Mouse (Mus musculus): ENCODE measurements around the gene Lpp. TPM values are rescaled to one million over a fixed set of nuclear protein-coding genes. Genes with fewer than 3 reads are reported as not detected.

Gene Lpp
- polyA plus RNA-seq, 1 experiment from 2014 or later: 14.4 TPM

GRCm38 (mm10) chr16:24878977-24879376, 485.7 kb downstream of the Lpp start:
- Histone ChIP-seq H3K9me3 (ENCODE audit: control insufficient read depth, low read length) (no peaks in the 10 kb centered on the region), H3K9ac (ENCODE audit: low read length) (no peak overlapping the region), H3K4me2 (no peak overlapping the region), H3K4me1 (ENCODE audit: control insufficient read depth, insufficient read depth, low read length) (no peaks in the 10 kb centered on the region), H3K27me3 (ENCODE audit: control insufficient read depth, insufficient read depth, low read length) (no peaks in the 10 kb centered on the region), H3K27ac (ENCODE audit: low read depth, low read length) (no peak overlapping the region), H3K36me3 (ENCODE audit: control insufficient read depth, insufficient read depth, low read length) (no peaks in the 10 kb centered on the region), H3K4me3 (ENCODE audit: low read depth, low read length) (no peak overlapping the region)
- WGBS: 88% methylated on average over 4 of the region's 4 CpGs
- ATAC-seq (ENCODE audit: low FRiP score): no peak
- no peak for DNase-seq (ENCODE audit: low spot score, missing footprints)

GRCm38 (mm10) chr16:24880698-24881097, 487.4 kb downstream of the Lpp start:
- DNase-seq (ENCODE audit: low spot score, missing footprints) (no peak), ATAC-seq (ENCODE audit: low FRiP score) (no peak)
- H3K4me1 ChIP-seq (ENCODE audit: control insufficient read depth, insufficient read depth, low read length): no peaks in the 10 kb centered on the region
- 69% methylated on average over 8 of the region's 8 CpGs for WGBS
- no peak overlapping the region for H3K9ac ChIP-seq (ENCODE audit: low read length)
- H3K27me3 ChIP-seq (ENCODE audit: control insufficient read depth, insufficient read depth, low read length): no peaks in the 10 kb centered on the region
- H3K4me2 ChIP-seq: no peak overlapping the region
- no peaks in the 10 kb centered on the region for H3K36me3 ChIP-seq (ENCODE audit: control insufficient read depth, insufficient read depth, low read length)
- H3K9me3 ChIP-seq (ENCODE audit: control insufficient read depth, low read length): no peaks in the 10 kb centered on the region
- no peak overlapping the region for H3K4me3 ChIP-seq (ENCODE audit: low read depth, low read length)
- H3K27ac ChIP-seq (ENCODE audit: low read depth, low read length): no peak overlapping the region

GRCm38 (mm10) chr16:24881981-24882775, 488.9 kb downstream of the Lpp start:
- Histone ChIP-seq H3K4me3 (ENCODE audit: low read depth, low read length) (no peak overlapping the region), H3K9ac (ENCODE audit: low read length) (no peak overlapping the region), H3K27ac (ENCODE audit: low read depth, low read length) (no peak overlapping the region), H3K4me1 (ENCODE audit: control insufficient read depth, insufficient read depth, low read length) (no peaks in the 10 kb centered on the region), H3K36me3 (ENCODE audit: control insufficient read depth, insufficient read depth, low read length) (no peaks in the 10 kb centered on the region), H3K9me3 (ENCODE audit: control insufficient read depth, low read length) (no peaks in the 10 kb centered on the region), H3K4me2 (no peak overlapping the region), H3K27me3 (ENCODE audit: control insufficient read depth, insufficient read depth, low read length) (no peaks in the 10 kb centered on the region)
- DNase-seq (ENCODE audit: low spot score, missing footprints) (no peak), ATAC-seq (ENCODE audit: low FRiP score) (no peak)
- WGBS: 88% methylated on average over 3 of the region's 3 CpGs

- no peak overlapping the region for H3K9ac ChIP-seq (ENCODE audit: low read length)
- no peak overlapping the region for H3K4me2 ChIP-seq
- H3K4me3 ChIP-seq (ENCODE audit: low read depth, low read length): no peak overlapping the region
- H3K9me3 ChIP-seq (ENCODE audit: control insufficient read depth, low read length): no peaks in the 10 kb centered on the region
- no peak overlapping the region for H3K27ac ChIP-seq (ENCODE audit: low read depth, low read length)
- DNase-seq (ENCODE audit: low spot score, missing footprints): no peak
- H3K4me1 ChIP-seq (ENCODE audit: control insufficient read depth, insufficient read depth, low read length): no peaks in the 10 kb centered on the region
- no peaks in the 10 kb centered on the region for H3K36me3 ChIP-seq (ENCODE audit: control insufficient read depth, insufficient read depth, low read length)
- no peak for ATAC-seq (ENCODE audit: low FRiP score)
- H3K27me3 ChIP-seq (ENCODE audit: control insufficient read depth, insufficient read depth, low read length): no peaks in the 10 kb centered on the region
Measured at GRCm38 (mm10) chr16:24884017-24884416, 490.7 kb downstream of the Lpp start.

- no peaks in the 10 kb centered on the region for H3K36me3 ChIP-seq (ENCODE audit: control insufficient read depth, insufficient read depth, low read length)
- H3K9me3 ChIP-seq (ENCODE audit: control insufficient read depth, low read length): no peaks in the 10 kb centered on the region
- H3K4me3 ChIP-seq (ENCODE audit: low read depth, low read length): no peak overlapping the region
- no peak overlapping the region for H3K4me2 ChIP-seq
- DNase-seq (ENCODE audit: low spot score, missing footprints) (no peak), ATAC-seq (ENCODE audit: low FRiP score) (no peak)
- no peak overlapping the region for H3K9ac ChIP-seq (ENCODE audit: low read length)
- H3K27ac ChIP-seq (ENCODE audit: low read depth, low read length): no peak overlapping the region
- no peaks in the 10 kb centered on the region for H3K4me1 ChIP-seq (ENCODE audit: control insufficient read depth, insufficient read depth, low read length)
- 68% methylated on average over 3 of the region's 3 CpGs for whole genome bisulfite sequencing
- H3K27me3 ChIP-seq (ENCODE audit: control insufficient read depth, insufficient read depth, low read length): no peaks in the 10 kb centered on the region
Measured at GRCm38 (mm10) chr16:24886346-24886745, 493.0 kb downstream of the Lpp start.

- no peaks in the 10 kb centered on the region for H3K9me3 ChIP-seq (ENCODE audit: control insufficient read depth, low read length)
- no peaks in the 10 kb centered on the region for H3K27me3 ChIP-seq (ENCODE audit: control insufficient read depth, insufficient read depth, low read length)
- WGBS: 75% methylated on average over 7 of the region's 7 CpGs
- H3K27ac ChIP-seq (ENCODE audit: low read depth, low read length): no peak overlapping the region
- H3K4me1 ChIP-seq (ENCODE audit: control insufficient read depth, insufficient read depth, low read length): no peaks in the 10 kb centered on the region
- no peaks in the 10 kb centered on the region for H3K36me3 ChIP-seq (ENCODE audit: control insufficient read depth, insufficient read depth, low read length)
- H3K4me2 ChIP-seq: no peak overlapping the region
- no peak overlapping the region for H3K4me3 ChIP-seq (ENCODE audit: low read depth, low read length)
- DNase-seq (ENCODE audit: low spot score, missing footprints): no peak
- no peak overlapping the region for H3K9ac ChIP-seq (ENCODE audit: low read length)
- no peak for ATAC-seq (ENCODE audit: low FRiP score)
Measured at GRCm38 (mm10) chr16:24886943-24887342, 493.6 kb downstream of the Lpp start.

GRCm38 (mm10) chr16:24891453-24891852, 498.1 kb downstream of the Lpp start:
- DNase-seq (ENCODE audit: low spot score, missing footprints): no peak
- no peak overlapping the region for H3K27ac ChIP-seq (ENCODE audit: low read depth, low read length)
- no peaks in the 10 kb centered on the region for H3K9me3 ChIP-seq (ENCODE audit: control insufficient read depth, low read length)

GRCm38 (mm10) chr16:24895160-24895559, 501.9 kb downstream of the Lpp start:
- 80% methylated on average over 5 of the region's 5 CpGs for WGBS
- no peak overlapping the region for H3K27ac ChIP-seq (ENCODE audit: low read depth, low read length)
- no peaks in the 10 kb centered on the region; the same call in 1 of the 2 replicates for H3K4me1 ChIP-seq (ENCODE audit: control insufficient read depth, insufficient read depth, low read length)
- DNase-seq (ENCODE audit: low spot score, missing footprints) (no peak), ATAC-seq (ENCODE audit: low FRiP score) (no peak)
- H3K4me3 ChIP-seq (ENCODE audit: low read depth, low read length): no peak overlapping the region
- H3K27me3 ChIP-seq (ENCODE audit: control insufficient read depth, insufficient read depth, low read length): no peaks in the 10 kb centered on the region
- no peaks in the 10 kb centered on the region for H3K9me3 ChIP-seq (ENCODE audit: control insufficient read depth, low read length)
- no peak overlapping the region for H3K9ac ChIP-seq (ENCODE audit: low read length)
- no peaks in the 10 kb centered on the region for H3K36me3 ChIP-seq (ENCODE audit: control insufficient read depth, insufficient read depth, low read length)
- H3K4me2 ChIP-seq: no peak overlapping the region

More at GRCm38 (mm10) chr16:24891453-24891852, 498.1 kb downstream of the Lpp start:
- Histone ChIP-seq H3K4me2 (no peak overlapping the region), H3K4me3 (ENCODE audit: low read depth, low read length) (no peak overlapping the region), H3K4me1 (ENCODE audit: control insufficient read depth, insufficient read depth, low read length) (no peaks in the 10 kb centered on the region), H3K27me3 (ENCODE audit: control insufficient read depth, insufficient read depth, low read length) (no peaks in the 10 kb centered on the region), H3K9ac (ENCODE audit: low read length) (no peak overlapping the region), H3K36me3 (ENCODE audit: control insufficient read depth, insufficient read depth, low read length) (no peaks in the 10 kb centered on the region)
- ATAC-seq (ENCODE audit: low FRiP score): no peak
- 83% methylated on average over 6 of the region's 6 CpGs for WGBS

- Histone ChIP-seq H3K9ac (ENCODE audit: low read length) (no peak overlapping the region), H3K4me3 (ENCODE audit: low read depth, low read length) (no peak overlapping the region), H3K36me3 (ENCODE audit: control insufficient read depth, insufficient read depth, low read length) (no peaks in the 10 kb centered on the region), H3K9me3 (ENCODE audit: control insufficient read depth, low read length) (no peaks in the 10 kb centered on the region), H3K4me2 (no peak overlapping the region), H3K27ac (ENCODE audit: low read depth, low read length) (no peak overlapping the region), H3K27me3 (ENCODE audit: control insufficient read depth, insufficient read depth, low read length) (no peaks in the 10 kb centered on the region), H3K4me1 (ENCODE audit: control insufficient read depth, insufficient read depth, low read length) (peaks cover 2% of the 10 kb centered on the region; the same call in 1 of the 2 replicates)
- DNase-seq (ENCODE audit: low spot score, missing footprints) (no peak), ATAC-seq (ENCODE audit: low FRiP score) (no peak)
- WGBS: 70% methylated on average over 3 of the region's 3 CpGs
Measured at GRCm38 (mm10) chr16:24897641-24898040, 504.3 kb downstream of the Lpp start.

Data from midbrain, embryonic 11.5 days (tissue).